Comparison of ENCODE assay signal across 22 mouse cellular contexts in the genomic region with DNA sequence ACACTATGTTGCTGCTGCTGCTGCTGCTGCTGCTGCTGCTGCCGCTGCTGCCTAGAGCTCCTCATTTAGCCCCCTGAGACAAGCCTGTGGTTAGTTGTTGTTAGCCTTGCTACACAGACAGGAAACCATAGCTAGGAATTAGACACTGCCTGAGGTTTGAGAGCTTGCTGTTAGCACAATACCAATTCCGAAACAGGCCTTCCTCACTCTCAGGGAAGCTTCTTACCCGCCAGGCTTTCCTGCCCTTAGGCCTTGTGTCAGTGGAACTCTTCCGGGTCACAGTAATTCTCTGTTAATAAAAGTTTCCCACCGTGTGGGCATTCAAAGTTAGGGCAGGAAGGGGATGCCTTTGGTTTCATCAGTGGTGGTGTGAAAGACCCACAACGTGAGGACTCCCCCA. TPM values are rescaled to one million over a fixed set of nuclear protein-coding genes. Genes with fewer than 3 reads are reported as not detected.
"Had no signal": no experiment of that assay in that cellular context is flagged by ENCODE, and none has a peak within 500 bp of the region (broad histone marks: within the 10 kb centered on the region; RNA-seq: fewer than 3 reads in every experiment).

No protein-coding gene starts in this region.

RNA-seq across cellular contexts. Expression of a gene that starts 31.9 kb away (rescaled TPM):
- polyA plus RNA-seq: limb, embryonic 10.5 days; limb, embryonic 11.5 days; limb, embryonic 12.5 days; limb, embryonic 14.5 days; liver, adult 2 months; liver, embryonic 11.5 days; liver, embryonic 12.5 days; liver, embryonic 13.5 days; liver, embryonic 14.5 days; liver, embryonic 15.5 days; liver, embryonic 16.5 days; liver, postnatal 0 days; lung, adult 2 months; lung, postnatal 0 days; macrophage; midbrain, embryonic 10.5 days; midbrain, embryonic 11.5 days; midbrain, embryonic 12.5 days; midbrain, embryonic 13.5 days; midbrain, embryonic 14.5 days; myocyte; neural tube, embryonic 11.5 days had no signal
